Mouse (Mus musculus): ENCODE results near the gene Arsg.

The Arsg gene

GRCm38 (mm10) chr11:109619055-109619454, 145.9 kb downstream of the Arsg start:
- DNase-seq (ENCODE audit: low read depth, low spot score), result peak; percentile 82

GRCm38 (mm10) chr11:109620356-109620755, 147.2 kb downstream of the Arsg start:
- DNase-seq (ENCODE audit: low read depth, low spot score), result no peak

GRCm38 (mm10) chr11:109621183-109621582, 148.0 kb downstream of the Arsg start:
- DNase-seq (ENCODE audit: low read depth, low spot score), result peak; percentile 83

GRCm38 (mm10) chr11:109622518-109623037, 149.4 kb downstream of the Arsg start:
- peak; percentile 12 for DNase-seq (ENCODE audit: low read depth, low spot score)

Measured in CD4-positive, CD25-positive, alpha-beta regulatory T cell, adult 2 months (primary cell).